In genomic region chr2:106193889-106194347, GRCm38 (mm10) we compare ENCODE assay signal across 7 mouse cellular contexts.
DNase-seq lines count a peak whose midpoint lies in the region; ATAC-seq lines count a peak whose summit lies in the region.

No protein-coding gene starts in this region.

- WGBS in lung, embryonic 15.5 days, result 1% methylated on average over 9 of the region's 9 CpGs
- WGBS in forebrain, embryonic 11.5 days, result 3% methylated on average over 9 of the region's 9 CpGs
- 5% methylated on average over 9 of the region's 9 CpGs for WGBS in liver, embryonic 13.5 days (ENCODE audit: insufficient replicate concordance)

- H3K27ac ChIP-seq in lung, embryonic 15.5 days, result no peak overlapping the region
- peak overlapping the region; percentile 74 for H3K27ac ChIP-seq in forebrain, embryonic 11.5 days (ENCODE audit: low read depth, low read length)
- H3K27ac ChIP-seq in liver, embryonic 13.5 days, result no peak overlapping the region

- DNase-seq in lung, postnatal 14 days, result no peak
- DNase-seq in forebrain, embryonic 11.5 days (ENCODE audit: low spot score), result peak; percentile 57
- no peak for DNase-seq in liver, embryonic 13.5 days
- no peak for DNase-seq in ovary, postnatal 36 days (ENCODE audit: low spot score)
- DNase-seq in frontal cortex, postnatal 10 days (ENCODE audit: low spot score in 2 of 2), result no peak

- H3K27me3 ChIP-seq in lung, embryonic 15.5 days, result peaks cover 27% of the 10 kb centered on the region
- H3K27me3 ChIP-seq in forebrain, embryonic 11.5 days (ENCODE audit: control insufficient read depth, insufficient read depth, low read length), result no peaks in the 10 kb centered on the region
- no peaks in the 10 kb centered on the region for H3K27me3 ChIP-seq in liver, embryonic 13.5 days

- ATAC-seq in lung, embryonic 15.5 days (ENCODE audit: borderline replicate concordance, extremely low read depth, low FRiP score, low TSS enrichment), result 0 out of 2 replicates have a peak, but pooled peaks have one; percentile 31
- peak; percentile 48 for ATAC-seq in forebrain, embryonic 11.5 days (replicated peaks; ENCODE audit: low FRiP score)
- ATAC-seq in liver, embryonic 13.5 days (ENCODE audit: low read depth), result no peak
- no peak for ATAC-seq in erythroid progenitor cell, adult 5-6 weeks (replicated peaks; ENCODE audit: low FRiP score, poor library complexity, severe bottlenecking)

- H3K4me2 ChIP-seq in lung, embryonic 15.5 days, result peak overlapping the region; percentile 49
- H3K4me2 ChIP-seq in forebrain, embryonic 11.5 days (ENCODE audit: low read depth, low read length, severe bottlenecking), result peak overlapping the region; percentile 73
- peak overlapping the region; percentile 10; the same call in 1 of the 2 replicates for H3K4me2 ChIP-seq in liver, embryonic 13.5 days

- 0 out of 2 replicates have a peak overlapping the region, but pooled peaks have one; percentile 6 for H3K4me3 ChIP-seq in lung, embryonic 15.5 days
- peak overlapping the region; percentile 30 for H3K4me3 ChIP-seq in forebrain, embryonic 11.5 days (ENCODE audit: low read depth, low read length)
- no peak overlapping the region for H3K4me3 ChIP-seq in liver, embryonic 13.5 days (replicated peaks)

- H3K9me3 ChIP-seq in lung, embryonic 15.5 days, result no peaks in the 10 kb centered on the region
- no peaks in the 10 kb centered on the region for H3K9me3 ChIP-seq in forebrain, embryonic 11.5 days (ENCODE audit: control insufficient read depth, low read length)
- no peaks in the 10 kb centered on the region for H3K9me3 ChIP-seq in liver, embryonic 13.5 days (replicated peaks)

- no peak overlapping the region for H3K9ac ChIP-seq in lung, embryonic 15.5 days
- H3K9ac ChIP-seq in forebrain, embryonic 11.5 days (ENCODE audit: low read length), result peak overlapping the region; percentile 55
- H3K9ac ChIP-seq in liver, embryonic 13.5 days, result no peak overlapping the region

- H3K4me1 ChIP-seq in lung, embryonic 15.5 days, result 0 out of 2 replicates have a peak, but pooled peaks cover 3% of the 10 kb centered on the region
- peaks cover 2% of the 10 kb centered on the region; the same call in 1 of the 2 replicates for H3K4me1 ChIP-seq in forebrain, embryonic 11.5 days (replicated peaks; ENCODE audit: control insufficient read depth, insufficient read depth, low read length)
- H3K4me1 ChIP-seq in liver, embryonic 13.5 days (replicated peaks), result no peaks in the 10 kb centered on the region

- H3K36me3 ChIP-seq in lung, embryonic 15.5 days, result no peaks in the 10 kb centered on the region
- no peaks in the 10 kb centered on the region for H3K36me3 ChIP-seq in forebrain, embryonic 11.5 days (ENCODE audit: control insufficient read depth, insufficient read depth, low read length)
- no peaks in the 10 kb centered on the region for H3K36me3 ChIP-seq in liver, embryonic 13.5 days

Comparison
In these comparisons a context has a peak if more than half of its experiments do, and no peak if none do; other contexts are left out.
1. ATAC-seq: peak in lung, embryonic 15.5 days (single experiment) and forebrain, embryonic 11.5 days (single experiment); none in liver, embryonic 13.5 days (single experiment) and erythroid progenitor cell, adult 5-6 weeks (single experiment).
2. H3K4me2 ChIP-seq: peak in every context shown above with its lines; median percentile 73 in forebrain, embryonic 11.5 days; 49 in lung, embryonic 15.5 days; 10 in liver, embryonic 13.5 days.